Mouse (Mus musculus) heart, adult 18-20 months (tissue): ENCODE data around the gene Siah3. TPM values are rescaled to one million over a fixed set of nuclear protein-coding genes. Genes with fewer than 3 reads are reported as not detected.

Source experiments
- DNase-seq, 2 experiments: peaks; one replicate each; pipeline ENCODE4 v3.0.0; 2021 to 2022; ENCODE audit warnings: mixed read lengths in 1 of 2
- total RNA-seq, 2 experiments: library from RNA; stranded (reverse); gene quantifications; 2 replicates each; pipeline ENCODE4 v1.2.3; 2021

Siah3 gene
- total RNA-seq, 2 experiments from 2014 or later = not detected

DNA sequence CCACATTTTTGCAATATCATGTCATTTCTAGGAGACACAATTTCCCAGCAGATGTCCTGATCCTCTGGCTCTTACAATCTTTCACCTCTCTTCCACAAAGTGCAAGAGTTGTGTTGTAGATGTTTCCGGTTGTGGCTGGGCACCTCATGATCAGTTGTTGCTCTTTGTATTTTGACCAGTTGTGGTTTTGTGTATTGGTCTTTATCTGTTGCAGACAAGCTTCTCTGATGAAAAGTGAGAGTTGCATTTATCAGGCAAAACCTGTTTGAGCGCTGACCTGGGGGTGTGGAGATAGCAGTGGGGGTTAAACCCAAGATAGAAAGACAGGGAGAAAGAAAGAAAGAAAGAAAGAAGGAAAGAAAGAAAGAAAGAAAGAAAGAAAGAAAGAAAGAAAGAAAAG, 68.9 kb downstream of the Siah3 start:
- no peak for DNase-seq

DNA sequence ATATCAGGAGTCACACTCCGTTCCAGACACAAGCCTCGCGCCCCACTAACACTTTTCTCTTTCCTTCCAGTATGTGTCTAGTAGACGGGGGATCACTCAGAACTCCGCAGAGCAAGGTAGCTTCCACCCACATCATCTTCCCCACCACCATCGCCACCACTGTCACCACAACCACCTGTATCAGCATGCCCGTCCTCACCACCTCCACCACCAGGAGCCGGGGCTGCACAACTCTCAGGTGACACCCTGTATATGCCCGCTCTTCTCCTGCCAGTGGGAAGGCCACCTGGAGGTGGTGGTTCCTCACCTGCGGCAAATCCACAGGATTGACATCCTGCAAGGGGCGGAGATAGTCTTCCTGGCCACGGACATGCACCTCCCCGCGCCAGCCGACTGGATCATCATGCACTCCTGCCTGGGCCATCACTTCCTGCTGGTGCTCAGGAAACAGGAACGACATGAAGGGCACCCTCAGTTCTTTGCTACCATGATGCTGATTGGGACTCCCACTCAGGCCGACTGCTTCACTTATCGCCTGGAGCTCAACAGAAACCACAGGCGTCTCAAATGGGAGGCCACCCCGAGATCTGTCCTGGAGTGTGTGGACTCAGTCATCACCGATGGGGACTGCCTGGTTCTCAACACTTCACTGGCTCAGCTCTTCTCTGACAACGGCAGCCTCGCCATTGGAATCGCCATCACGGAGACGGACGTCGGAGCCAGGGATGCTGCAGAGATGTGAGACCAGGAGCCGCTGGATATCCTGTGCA, 69.8 kb downstream of the Siah3 start:
- no peak for DNase-seq

DNA sequence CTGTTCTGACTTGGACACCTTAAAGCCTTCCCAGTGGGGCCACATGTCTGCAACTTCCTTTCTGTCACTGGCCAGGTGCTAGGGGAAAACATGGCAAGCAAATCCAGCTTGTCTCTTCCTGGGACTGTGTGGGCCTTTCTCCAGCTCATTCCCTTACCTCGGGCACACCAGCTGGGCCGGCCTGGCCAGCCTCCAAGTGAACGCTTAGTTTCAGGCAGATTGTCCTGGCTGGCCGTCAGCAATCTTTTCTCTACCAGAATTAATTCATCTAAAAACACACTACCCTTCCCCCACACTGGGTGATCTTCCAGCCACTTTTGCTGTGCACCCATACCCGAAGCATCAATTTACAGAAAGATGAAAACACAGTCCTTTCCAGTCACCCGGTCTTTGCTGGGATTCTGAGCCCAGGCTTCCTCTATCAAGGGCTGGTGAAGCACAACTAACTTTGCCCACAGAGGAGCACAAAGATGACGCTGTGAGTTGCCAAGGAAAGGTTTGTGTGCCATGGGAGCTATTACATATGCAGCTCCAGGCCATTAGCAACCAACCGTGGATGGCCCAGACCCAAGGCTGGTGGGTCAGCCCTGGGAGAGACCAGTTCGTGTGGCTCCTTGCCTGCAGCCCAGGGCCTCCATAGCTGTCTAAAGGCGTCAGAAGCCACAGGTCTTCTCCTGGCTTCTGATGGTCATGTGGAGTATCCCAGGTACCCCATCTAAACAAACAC, 71.8 kb downstream of the Siah3 start:
- peak; percentile 36 to 53 for DNase-seq

DNA sequence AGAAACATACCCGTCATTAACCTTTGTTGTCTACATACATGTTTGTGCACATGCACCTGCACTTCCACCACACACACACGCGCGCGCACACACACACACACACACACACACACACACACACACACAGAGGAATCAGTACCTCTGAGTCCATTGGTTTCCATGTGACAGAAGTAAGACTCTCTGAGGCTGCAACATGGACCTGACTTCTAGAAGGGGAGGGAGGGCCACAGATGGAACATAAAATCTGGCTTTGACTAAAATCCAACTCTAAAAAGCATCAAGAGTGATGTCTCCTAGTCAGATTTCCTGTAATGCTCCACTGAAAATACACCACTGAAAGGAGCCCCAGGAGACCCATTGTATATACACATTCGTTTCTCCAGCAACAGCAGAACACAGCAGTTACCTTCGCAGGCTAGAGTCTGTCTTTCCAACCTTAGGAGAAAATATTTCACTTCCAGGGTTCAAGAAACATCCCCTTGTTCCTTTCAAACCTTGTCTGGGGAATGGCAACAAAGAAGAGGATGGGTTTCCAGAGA, 75.1 kb downstream of the Siah3 start:
- DNase-seq = no peak

DNA sequence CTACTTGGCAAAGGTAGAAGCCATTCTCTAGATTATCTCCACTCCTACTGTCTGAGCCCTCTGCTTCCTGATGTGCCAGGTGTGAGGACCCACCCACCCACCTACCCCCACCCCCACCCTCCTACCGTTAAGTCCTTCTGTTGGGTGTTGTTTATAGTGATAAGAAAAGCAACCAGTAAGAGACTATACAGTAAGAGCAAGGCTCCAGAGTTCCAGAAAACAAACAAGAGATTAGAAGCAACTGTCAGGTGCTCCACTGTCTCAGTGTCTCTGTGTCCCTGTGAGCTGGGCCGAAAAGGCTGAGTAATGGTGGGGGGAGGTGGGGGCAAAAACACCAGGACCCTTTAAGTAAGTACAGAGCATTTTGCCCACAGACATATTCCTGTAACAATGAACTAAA, 83.4 kb downstream of the Siah3 start:
- no peak for DNase-seq

DNA sequence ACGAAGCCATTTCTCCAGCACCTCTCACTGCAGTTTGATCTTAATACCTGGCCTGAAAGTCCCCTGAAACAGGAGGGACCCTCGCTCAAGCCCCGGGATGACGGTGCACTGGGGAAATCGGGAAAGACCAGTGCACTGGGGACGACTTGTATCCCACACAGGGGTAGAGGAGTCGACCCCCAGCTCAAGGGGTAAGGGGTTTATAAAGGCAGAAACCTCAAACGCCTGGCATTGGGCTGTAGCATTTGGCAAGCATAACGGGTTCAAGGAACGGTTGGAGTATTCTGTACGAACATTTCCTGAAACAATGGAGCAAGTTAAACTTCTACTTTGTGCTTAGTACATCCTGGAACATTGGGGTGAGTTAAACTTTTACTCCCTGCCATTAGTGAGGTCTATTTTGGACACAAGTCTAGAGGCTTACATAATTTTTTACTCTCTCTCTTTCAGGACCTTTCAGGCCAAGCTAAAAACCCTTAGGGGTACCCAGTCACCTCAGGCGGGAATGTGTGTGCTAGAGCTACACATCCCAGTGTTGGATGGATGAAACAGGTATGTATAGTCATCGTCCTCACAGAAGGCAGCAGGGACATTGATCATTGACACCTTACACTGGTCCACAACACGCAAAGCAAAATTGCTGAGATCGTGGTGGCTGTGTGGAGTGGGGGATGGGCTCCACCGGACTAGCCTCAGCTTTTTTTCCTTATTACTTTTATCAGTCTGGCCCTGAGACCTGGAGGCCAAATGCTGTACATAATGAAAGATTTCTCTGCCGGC, 84.6 kb downstream of the Siah3 start:
- no peak for DNase-seq

DNA sequence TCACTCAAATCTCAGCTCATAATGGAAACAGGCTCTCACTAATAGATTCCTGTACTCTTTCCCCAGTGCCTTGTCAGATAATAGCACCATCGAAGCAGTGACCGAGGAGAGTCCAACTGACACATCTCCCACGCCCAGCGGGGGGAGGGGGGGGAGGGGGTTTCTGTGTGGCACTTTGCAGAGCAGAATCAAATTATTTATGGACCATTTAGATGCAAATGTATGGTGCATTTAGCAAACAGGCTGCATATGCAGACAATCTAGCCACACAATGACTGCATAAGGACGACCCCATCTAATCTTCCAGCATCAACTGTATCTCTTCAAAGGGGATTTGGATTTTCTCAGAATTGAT, 85.2 kb downstream of the Siah3 start:
- DNase-seq = no peak

DNA sequence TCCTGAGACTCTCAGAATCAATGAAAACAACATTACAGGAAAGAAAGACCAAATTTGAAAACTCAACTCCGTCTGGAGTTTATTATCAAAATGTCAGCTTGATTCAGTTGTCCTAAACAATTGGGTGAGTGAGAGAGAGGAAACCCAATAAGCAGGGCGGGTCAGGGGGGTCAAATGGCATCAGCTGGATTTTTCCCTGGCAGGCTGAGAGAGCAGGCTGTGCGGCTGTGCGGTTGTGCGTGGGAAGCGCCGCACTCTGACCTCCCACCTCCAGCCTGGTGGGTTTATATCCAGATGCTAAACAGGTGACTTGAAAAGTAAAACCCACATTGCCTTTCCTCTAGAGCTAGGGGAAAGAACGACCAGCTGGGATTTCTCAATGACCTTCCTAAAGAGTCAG, 85.9 kb downstream of the Siah3 start:
- DNase-seq = no peak

DNA sequence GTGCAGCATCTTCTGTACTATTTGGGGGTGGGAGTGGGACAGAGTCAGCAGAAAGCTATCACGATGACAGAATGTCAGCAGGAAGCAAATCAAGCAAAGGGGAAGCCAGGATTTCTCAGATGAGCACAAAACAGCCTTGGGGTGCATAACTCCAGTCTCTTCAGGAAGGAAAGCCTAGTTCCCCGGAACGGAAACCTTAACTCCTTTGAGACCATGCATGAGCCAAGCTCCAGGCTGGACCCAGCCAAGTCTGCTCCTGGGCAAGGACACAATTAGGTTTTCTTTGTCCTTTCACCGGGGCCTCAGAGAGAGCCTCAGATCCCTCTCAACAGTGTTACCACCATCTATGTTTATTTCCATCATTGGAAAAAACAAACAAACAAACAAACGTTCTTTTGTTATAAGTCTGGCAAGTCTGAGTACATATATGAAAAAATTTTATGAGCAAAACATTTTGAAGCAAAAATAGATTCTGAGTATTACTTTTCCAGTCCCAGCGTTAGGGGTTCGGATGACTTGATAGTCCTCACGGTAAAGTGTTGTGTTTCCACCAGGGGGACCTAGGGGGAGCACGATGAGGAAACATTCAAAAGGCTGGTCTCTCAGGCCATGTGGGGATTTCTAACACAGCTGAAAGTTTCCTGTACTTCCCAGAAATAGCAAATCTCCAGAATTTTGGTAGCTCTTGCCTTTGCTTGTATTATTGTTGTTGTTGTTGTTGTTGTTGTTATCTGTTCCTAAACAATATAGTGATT, 106.0 kb downstream of the Siah3 start:
- peak; percentile 24 to 58 for DNase-seq

DNA sequence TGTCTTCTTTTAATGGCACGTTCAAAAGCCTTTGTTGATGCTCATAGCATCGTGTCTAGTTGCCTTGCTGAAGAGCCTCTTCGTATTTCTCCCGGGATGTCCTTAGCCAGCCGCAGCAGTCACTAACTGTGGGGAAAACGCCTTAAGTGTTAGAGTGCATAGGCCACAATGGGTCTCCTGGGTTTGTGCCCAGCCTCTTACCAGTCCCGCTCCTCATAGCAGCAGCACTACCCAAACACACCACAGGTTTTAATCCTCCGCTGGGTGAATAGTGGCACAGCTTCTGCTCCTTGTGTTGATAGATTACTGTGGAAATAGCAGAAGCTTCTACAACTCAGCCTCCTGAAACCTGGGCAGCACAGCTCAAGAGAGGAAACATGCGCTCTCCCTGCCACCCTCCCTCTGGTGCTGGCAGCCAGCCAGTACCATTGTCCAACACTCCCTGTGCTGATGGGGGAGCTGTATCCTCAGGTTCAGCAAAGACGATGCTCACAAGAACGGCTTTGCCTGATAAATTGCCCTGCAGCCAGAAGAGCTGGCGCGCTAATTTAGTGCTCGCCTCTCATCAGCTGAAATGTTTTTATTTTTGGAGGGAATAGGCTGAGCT, 109.9 kb downstream of the Siah3 start:
- peak; percentile 49 to 52 for DNase-seq

DNA sequence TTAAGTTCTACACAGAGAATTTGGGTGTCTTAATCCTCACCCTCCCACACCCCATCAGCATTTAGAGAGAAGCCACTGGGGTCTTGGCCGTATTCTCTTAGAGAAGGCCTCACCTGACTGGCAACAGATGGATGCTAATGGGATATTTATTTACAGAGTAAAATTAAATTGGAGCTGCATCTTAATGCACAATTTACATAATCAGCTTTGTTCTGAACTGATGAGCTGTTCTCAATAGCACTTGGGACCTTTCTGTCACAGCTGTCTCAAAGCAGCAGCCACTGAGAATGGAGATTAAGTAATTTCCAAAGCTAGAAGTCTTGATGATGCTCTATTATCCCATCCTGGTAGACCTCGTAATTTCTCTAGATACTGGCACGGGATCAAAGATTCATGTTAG, 110.5 kb downstream of the Siah3 start:
- no peak for DNase-seq

DNA sequence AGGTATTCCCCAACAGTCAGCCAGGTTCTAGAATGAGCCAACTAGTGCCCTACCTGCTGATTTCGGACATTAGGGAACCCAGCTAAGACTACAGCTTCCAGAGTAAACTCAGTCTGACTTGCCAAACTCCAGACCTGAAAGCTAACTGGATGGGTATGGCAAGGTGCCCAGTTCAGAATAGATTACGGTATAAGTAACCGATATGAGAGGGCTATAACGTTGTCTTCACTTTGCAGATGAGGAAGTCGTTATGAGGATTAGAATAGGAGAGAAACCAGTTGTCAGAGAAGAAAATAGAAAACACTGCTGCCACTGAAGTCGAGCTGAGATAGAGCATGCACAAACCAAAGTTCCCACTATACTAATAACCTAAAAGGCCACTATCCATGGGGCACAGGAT, 123.2 kb downstream of the Siah3 start:
- no peak for DNase-seq

Other genes with a start within 250 kb of the Siah3 start
- gene Cpb2, start 213.7 kb upstream of the Siah3 start, total RNA-seq = not detected
- 10 to 100 TPM; 24.9 to 28.2 TPM for gene Zc3h13, start 171.6 kb upstream of the Siah3 start, total RNA-seq
- not detected for gene Spert, start 137.1 kb downstream of the Siah3 start, total RNA-seq
- gene Erich6b, start 186.3 kb downstream of the Siah3 start, total RNA-seq = not detected